Mouse (Mus musculus) bone marrow, adult 2 months (tissue): ENCODE data around the gene Pigv. TPM values are rescaled to one million over a fixed set of nuclear protein-coding genes. Genes with fewer than 3 reads are reported as not detected.

Experiments used
- H3K27ac ChIP-seq: fragments of 200-500 bp; 2 replicates; pipeline ENCODE4 v1.5.1; 2012; ENCODE audit warnings: low read depth, mild to moderate bottlenecking, control low read depth, inconsistent platforms, low read length; ENCODE audit not compliant: control insufficient read depth, poor library complexity, insufficient read depth
- H3K4me1 ChIP-seq: fragments of 200-500 bp; 2 replicates; pipeline ENCODE4 v1.6.1; 2011; ENCODE audit warnings: low read length; ENCODE audit not compliant: control insufficient read depth, insufficient read depth
- H3K4me3 ChIP-seq: fragments of 200-500 bp; replicated peaks from 2 replicates; pipeline ENCODE3; 2011; ENCODE audit warnings: mild to moderate bottlenecking, low read depth, low read length, control low read depth; ENCODE audit not compliant: control insufficient read depth
- CTCF ChIP-seq: fragments of 200-500 bp; IDR thresholded peaks from 2 replicates; pipeline ENCODE4 v1.5.1; 2011; ENCODE audit warnings: low read length, control low read depth; ENCODE audit not compliant: control insufficient read depth, insufficient read depth
- POLR2A ChIP-seq: fragments of 200-500 bp; IDR thresholded peaks from 2 replicates; pipeline ENCODE4 v1.6.1; 2011; ENCODE audit warnings: low read depth, mild to moderate bottlenecking, control low read depth, low read length, borderline replicate concordance; ENCODE audit not compliant: control insufficient read depth
- WGBS: fragments of 180-500 bp; shearing (Covaris S2); methylation state at CpG from one replicate; pipeline ENCODE4 v1.1.7; 2018; 5-methylcytosine and 5-hydroxymethylcytosine counted together
- polyA plus RNA-seq: library from polyadenylated mRNA; stranded (reverse); fragments of >200 nt; gene quantifications from 2 replicates; pipeline ENCODE4 v1.2.4, GENCODE M21; 2011; ENCODE audit warnings: low replicate concordance; ENCODE audit not compliant: missing spikeins, insufficient read depth, insufficient read length

Gene Pigv
- polyA plus RNA-seq, 1 experiment, result 10.4 TPM

DNA sequence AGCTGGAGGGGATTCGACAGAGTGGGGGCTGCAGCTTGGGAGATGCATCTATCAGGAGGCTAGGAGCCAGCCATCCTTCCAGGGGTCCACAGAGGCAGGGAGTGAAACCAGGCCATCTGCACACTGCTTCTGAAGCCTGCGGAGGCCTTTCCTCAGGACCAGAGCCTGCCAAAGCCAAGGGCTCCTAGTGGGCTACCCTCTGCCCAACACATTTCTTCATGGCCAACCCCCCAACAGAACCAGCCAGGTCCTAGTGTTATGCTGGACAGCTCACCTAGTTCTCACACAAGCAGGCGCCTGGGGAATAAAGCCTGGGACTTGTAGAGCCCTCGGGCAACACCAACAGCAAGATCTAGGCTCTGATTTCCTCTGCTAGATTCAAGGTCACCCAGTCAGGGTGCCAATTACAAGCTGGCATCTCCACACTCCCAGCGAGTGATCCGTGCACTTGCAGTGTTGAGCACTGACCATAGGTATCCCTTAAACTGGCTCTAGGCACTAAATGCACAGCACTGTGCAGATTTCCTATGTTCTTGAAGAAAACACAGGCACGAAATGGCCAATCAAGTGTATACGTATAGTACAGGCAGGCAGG is 42.0 kb downstream of the Pigv start:
- Histone ChIP-seq H3K4me3 (no peak overlapping the region), H3K27ac (peak overlapping the region; percentile 44; the same call in 1 of the 2 replicates), H3K4me1 (peaks cover 9% of the 10 kb centered on the region)
- WGBS, result 75% methylated on average over 8 of the region's 8 CpGs
- TF ChIP-seq CTCF (no peak), POLR2A (no peak)

- Histone ChIP-seq H3K27ac (no peak overlapping the region), H3K4me3 (no peak overlapping the region), H3K4me1 (peaks cover 13% of the 10 kb centered on the region)
- no peak for TF ChIP-seq POLR2A
- WGBS, result 46% methylated on average over 7 of the region's 7 CpGs
These were observed 43.3 kb downstream of the Pigv start for GRCm38 (mm10) chr4:133629191-133629590.

GRCm38 (mm10) chr4:133628517-133628916 is 43.9 kb downstream of the Pigv start:
- TF ChIP-seq CTCF (no peak), POLR2A (no peak)
- WGBS, result 51% methylated on average over 2 of the region's 2 CpGs
- Histone ChIP-seq H3K27ac (no peak overlapping the region), H3K4me3 (no peak overlapping the region), H3K4me1 (peaks cover 13% of the 10 kb centered on the region)

DNA sequence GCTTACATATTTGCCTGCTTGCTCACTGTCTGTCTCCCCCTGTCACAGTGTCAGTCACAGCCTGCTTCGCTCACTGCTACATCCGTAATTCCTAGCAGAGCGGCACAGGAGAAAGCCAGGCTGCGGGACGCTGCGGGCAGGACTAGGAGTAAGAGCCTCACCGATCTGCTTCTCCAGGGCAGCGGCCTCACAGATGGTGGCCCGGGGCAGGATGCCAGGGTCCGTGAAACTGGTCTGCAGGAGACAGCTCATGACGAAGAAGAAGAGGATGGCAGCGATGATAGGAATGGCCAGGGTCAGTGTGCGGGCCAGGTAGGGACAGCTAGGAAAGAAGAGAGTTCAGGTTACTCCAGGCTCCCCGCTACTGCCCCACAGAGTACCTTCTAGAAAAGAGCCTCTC is 45.4 kb downstream of the Pigv start:
- TF ChIP-seq CTCF, result no peak
- TF ChIP-seq POLR2A, result no peak
- Histone ChIP-seq H3K4me3 (no peak overlapping the region), H3K27ac (peak overlapping the region; percentile 90), H3K4me1 (peaks cover 15% of the 10 kb centered on the region)
- WGBS, result 87% methylated on average over 14 of the region's 14 CpGs

DNA sequence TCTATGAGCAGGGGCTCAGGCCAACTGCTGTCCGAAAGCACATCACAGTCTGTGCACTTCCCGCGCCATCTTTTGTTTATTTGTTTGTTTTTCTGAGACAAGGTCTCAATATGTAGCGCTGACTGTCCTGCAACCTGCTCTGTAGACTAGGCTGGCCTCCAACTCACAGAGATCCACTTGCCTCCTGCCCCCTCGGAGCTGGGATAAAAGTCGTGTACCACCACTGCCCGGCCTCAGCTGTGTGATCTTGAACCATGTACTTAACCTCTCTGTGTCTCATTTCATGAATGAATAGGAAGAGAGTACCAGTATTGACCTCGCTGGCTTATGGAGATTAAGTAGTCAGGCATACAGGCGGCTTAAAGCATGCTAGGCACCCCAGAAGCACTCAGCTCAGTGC is 45.8 kb downstream of the Pigv start:
- TF ChIP-seq CTCF (no peak), POLR2A (no peak)
- 89% methylated on average over 9 of the region's 9 CpGs for WGBS
- peak overlapping the region; percentile 90 for H3K27ac ChIP-seq
- peaks cover 17% of the 10 kb centered on the region for H3K4me1 ChIP-seq
- H3K4me3 ChIP-seq, result no peak overlapping the region

DNA sequence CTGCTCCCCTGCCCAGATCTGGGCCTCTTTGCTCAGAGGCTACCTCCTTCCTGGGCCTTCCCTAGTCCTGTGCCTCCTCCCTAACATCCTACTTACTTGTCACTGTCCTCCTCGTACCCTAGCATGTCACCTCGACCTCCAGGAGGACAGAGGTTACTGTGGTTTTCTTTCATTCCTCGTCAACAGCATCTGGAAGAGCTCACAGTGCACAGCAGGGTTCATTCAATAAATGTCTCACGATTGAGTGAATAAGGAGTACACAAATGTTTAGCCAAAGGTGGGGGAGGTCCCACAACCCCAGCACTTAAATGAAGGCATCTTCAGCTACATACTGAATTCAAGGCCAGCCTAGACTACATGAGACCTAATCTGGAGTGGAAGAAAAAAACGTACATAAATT is 46.2 kb downstream of the Pigv start:
- 24% methylated on average over 5 of the region's 5 CpGs for WGBS
- peak overlapping the region; percentile 90 for H3K27ac ChIP-seq

GRCm38 (mm10) chr4:133625621-133626071 is 46.8 kb downstream of the Pigv start:
- no peak for TF ChIP-seq CTCF
- TF ChIP-seq POLR2A, result no peak
- peaks cover 15% of the 10 kb centered on the region for H3K4me1 ChIP-seq
- H3K27ac ChIP-seq, result peak overlapping the region; percentile 90
- WGBS, result 4% methylated on average over 11 of the region's 11 CpGs
- no peak overlapping the region for H3K4me3 ChIP-seq

More for the DNA sequence above, 46.2 kb downstream of the Pigv start:
- H3K4me3 ChIP-seq, result no peak overlapping the region
- peaks cover 15% of the 10 kb centered on the region for H3K4me1 ChIP-seq
- TF ChIP-seq CTCF, result no peak
- no peak for TF ChIP-seq POLR2A

- TF ChIP-seq POLR2A (no peak), CTCF (no peak)
- Histone ChIP-seq H3K4me1 (peaks cover 16% of the 10 kb centered on the region), H3K4me3 (no peak overlapping the region), H3K27ac (peak overlapping the region; percentile 90)
- WGBS, result 35% methylated on average over 7 of the region's 7 CpGs
These were observed 47.6 kb downstream of the Pigv start for GRCm38 (mm10) chr4:133624830-133625229.
